Mouse (Mus musculus) brain, adult 2 months (tissue): ENCODE data around the gene Trim41.

Source experiments
- DNase-seq: peaks from one replicate; pipeline ENCODE4 v3.0.0; 2011; ENCODE audit warnings: low read depth, low spot score

The Trim41 gene

DNA sequence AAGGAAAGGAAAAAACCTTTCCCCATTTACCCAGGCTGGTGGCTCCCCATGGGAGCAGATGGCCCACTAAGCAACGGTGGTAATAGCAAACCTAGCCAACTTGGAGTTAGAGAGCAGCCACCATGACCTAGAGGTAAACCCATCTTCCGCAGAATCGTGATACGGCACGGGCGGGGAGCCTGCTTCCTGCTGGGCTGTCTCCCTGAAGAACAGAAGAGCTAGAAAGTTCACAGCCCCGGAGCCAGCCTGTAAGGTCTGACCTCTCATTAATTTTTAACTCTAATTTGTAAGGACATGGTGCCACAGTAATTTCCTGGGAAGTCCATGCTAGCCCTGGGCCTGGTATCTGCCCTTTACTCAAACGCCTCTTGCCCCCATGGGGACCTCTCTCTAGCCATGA lies 26.2 kb downstream of the Trim41 start:
- no peak for DNase-seq

DNA sequence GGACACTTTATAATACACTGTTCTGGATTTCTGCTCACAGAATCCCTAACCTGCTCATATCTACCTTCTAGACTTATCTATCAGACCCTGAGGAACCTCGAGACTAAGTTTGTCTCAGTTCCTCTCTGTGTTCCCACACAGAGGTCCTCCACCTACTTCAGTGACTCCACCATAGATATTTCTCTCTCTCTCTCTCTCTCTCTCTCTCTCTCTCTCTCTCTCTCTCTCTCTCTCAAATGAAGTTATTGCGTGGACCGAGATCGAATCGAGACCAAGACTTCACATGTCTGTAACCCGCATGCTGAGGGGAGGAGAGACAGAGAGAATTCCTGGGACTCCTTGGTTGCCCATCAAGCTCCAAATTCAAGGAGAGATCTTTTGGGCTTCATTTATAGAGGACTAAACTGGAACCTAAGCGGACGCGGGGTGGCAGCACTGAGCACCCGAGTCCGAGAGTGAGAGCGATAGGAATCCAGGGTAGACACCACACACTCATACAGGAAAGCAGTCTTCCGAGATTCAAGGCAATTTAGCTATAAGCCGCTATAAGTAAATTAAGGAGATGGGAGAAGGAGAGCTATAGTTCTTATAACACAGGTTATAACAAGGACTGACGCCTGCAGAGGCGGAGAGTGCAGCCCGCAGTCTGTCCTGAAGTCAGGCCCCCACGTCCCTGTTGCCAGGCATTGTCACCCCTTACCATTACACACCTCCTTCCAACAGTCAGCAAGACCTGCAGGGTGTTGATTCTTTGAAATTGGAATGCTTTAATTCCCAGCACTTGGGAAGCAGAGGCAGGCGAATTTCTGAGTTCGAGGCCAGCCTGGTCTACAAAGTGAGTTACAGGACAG lies 27.0 kb downstream of the Trim41 start:
- peak; percentile 86 for DNase-seq

- DNase-seq, result no peak
These were observed 27.9 kb downstream of the Trim41 start for GRCm38 (mm10) chr11:48789215-48789614.

- peak; percentile 94 for DNase-seq
These were observed 28.7 kb downstream of the Trim41 start for GRCm38 (mm10) chr11:48788311-48789089.

GRCm38 (mm10) chr11:48787455-48788211 lies 29.5 kb downstream of the Trim41 start:
- peak; percentile 72 for DNase-seq

GRCm38 (mm10) chr11:48782243-48782642 lies 34.9 kb downstream of the Trim41 start:
- no peak for DNase-seq

DNA sequence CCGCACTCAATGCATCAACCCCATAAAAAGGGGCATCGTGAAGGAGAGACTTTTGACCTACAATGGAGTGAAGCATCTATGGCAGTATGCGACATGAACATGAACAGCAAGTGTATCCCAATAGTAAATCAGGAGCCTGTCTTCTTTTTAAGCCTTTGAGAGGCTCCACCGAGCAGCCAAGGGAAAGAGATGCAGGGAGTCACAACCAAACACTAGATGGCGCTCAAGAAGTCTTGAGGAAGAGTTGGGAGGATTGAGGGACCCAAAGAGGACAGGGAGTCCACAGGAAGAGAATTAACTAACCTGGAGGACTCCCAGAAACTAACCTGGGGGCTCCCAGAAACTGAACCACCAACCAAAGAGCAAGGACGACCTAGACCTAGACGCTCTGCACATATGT lies 37.7 kb downstream of the Trim41 start:
- peak; percentile 64 for DNase-seq

- no peak for DNase-seq
These were observed 39.9 kb downstream of the Trim41 start for GRCm38 (mm10) chr11:48777303-48777702.

DNA sequence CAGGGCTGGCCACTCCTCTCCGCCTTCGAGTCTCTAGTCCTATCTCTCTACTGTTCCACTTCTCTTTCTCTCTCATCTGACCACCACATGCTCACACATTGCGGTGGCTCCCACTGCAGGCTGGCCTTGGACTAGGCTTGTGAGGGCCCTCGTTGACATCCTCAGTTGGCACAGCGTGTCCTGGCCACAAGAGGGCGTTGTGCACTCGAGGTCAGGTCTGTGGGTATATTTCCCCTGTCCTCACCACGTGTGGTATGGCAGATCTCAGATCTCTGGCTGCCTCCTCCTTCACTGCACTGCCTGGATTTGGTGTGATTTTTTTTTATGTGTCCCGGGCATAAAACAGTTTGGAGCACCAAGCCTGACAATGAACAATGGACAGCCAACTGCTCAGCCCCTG lies 40.5 kb downstream of the Trim41 start:
- DNase-seq, result no peak

DNA sequence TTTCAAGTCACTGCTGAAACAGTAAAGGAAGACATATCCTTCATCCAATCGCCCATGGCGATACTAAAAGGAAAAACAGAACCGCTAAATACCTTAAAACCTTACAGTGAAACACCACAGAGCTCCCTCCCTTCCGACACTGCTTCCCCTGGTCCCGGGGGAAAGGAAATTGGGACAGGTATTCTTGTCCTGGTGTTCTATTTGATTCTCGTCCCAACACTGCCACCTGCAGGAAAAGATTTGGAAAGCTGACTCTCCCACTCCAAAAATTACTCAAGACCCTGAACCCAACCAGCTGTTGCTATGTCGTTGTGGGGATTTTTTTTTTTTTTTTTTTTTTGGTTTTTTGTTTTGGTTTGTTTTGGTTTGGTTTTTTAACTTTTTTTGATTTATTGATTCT lies 41.7 kb downstream of the Trim41 start:
- peak; percentile 81 for DNase-seq

- DNase-seq, result peak; percentile 67
These were observed 42.5 kb downstream of the Trim41 start for GRCm38 (mm10) chr11:48774443-48775298.

DNA sequence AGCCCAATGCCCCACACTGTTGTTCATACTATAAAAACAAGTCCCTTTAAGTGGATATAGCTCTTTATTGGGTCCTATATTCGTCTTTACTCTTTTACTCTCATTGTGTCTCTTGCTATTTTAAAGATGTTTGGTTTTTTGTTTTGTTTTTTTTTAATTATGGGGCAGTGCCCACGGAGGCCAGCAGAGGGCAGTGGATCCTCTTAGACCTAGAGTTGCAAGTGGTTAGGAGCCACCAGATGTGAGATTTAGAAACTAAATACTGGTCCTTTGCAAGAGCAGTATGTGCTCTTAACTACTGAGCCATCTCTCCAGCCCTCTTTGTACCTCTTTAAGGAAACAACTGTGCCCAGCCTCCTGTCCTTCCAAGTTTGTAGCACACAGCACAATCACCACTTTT lies 45.5 kb downstream of the Trim41 start:
- peak; percentile 46 for DNase-seq

GRCm38 (mm10) chr11:48767195-48767876 lies 49.8 kb downstream of the Trim41 start:
- no peak for DNase-seq

DNA sequence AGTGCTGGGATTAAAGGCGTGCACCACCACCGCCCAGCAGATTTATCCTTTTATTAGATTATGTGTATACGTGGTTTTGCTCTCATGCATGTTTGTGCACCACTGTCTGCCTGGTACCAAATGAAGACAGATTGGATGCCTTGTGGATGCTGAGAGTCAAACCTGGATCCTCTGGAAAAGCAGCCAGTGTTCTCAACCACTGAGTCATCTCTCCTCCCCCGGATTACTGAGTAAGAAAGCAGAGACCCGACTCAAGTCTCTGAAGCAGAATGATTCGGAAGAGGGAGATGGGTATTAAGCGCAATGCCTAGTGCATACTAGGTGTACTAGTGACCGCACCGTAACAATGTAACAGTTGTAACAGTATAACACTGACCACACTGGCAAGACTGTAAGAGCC lies 53.0 kb downstream of the Trim41 start:
- peak; percentile 77 for DNase-seq

DNA sequence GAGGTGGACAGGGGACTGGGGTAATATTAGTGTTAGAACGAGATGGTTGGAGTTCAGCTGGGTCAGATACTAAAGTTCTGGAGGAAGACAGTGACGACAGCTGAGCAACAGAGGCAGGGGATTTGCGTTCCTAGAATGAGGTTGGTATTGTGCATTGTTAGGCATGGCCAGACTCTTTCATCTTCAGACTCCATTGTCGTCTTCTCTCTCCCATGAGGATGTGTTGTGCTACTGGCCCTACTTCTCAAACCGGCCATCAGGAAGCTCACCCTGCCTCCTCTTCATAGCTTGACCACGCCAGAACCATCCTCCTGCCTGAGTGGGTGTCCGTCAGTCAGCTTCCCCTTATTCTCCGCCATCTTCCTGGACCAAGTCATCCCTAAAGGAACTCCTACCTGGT lies 58.1 kb downstream of the Trim41 start:
- DNase-seq, result no peak
